30 mouse cellular contexts compared by ENCODE assay signal in the genomic region with DNA sequence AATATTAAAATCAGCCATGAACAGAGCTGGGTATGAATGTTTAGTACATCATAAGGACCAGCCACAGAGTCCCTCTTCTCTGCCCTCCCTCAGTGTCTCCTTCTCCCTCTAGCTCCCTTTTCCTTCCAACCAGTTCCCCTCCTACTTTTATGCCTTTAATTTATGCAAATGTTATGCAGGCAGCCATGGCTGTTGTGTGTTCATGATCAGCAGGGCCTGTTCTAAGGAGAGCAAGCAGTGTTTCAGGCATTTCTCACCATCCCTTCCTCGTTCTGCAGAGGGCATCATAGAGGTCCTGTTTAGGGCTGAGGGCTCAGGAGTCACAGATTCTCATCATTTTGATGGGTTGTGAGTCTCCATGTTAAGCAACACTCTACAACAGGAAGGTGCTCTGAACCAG.
A peak's percentile ranks its signal among the peaks of the same experiment; 100 is the strongest.
DNase-seq lines count a peak whose midpoint lies in the region; ATAC-seq lines count a peak whose summit lies in the region.
"Had no signal": no experiment of that assay in that cellular context is flagged by ENCODE, and none has a peak within 500 bp of the region (broad histone marks: within the 10 kb centered on the region; RNA-seq: fewer than 3 reads in every experiment).

No protein-coding gene starts in this region.

- H3K4me1 ChIP-seq in forebrain, embryonic 12.5 days: no peaks in the 10 kb centered on the region
- H3K4me1 ChIP-seq in forebrain, embryonic 10.5 days: no peaks in the 10 kb centered on the region
- H3K4me1 ChIP-seq in midbrain, embryonic 12.5 days: no peaks in the 10 kb centered on the region
- H3K4me1 ChIP-seq in midbrain, embryonic 16.5 days (ENCODE audit: control insufficient read depth, insufficient read depth, low read length): no peaks in the 10 kb centered on the region
- no peaks in the 10 kb centered on the region for H3K4me1 ChIP-seq in forebrain, embryonic 15.5 days
- H3K4me1 ChIP-seq: embryonic facial prominence, embryonic 12.5 days; heart, embryonic 10.5 days; heart, embryonic 15.5 days; intestine, embryonic 15.5 days; liver, embryonic 15.5 days had no signal

- H3K4me2 ChIP-seq in forebrain, embryonic 12.5 days: no peak overlapping the region
- no peak overlapping the region for H3K4me2 ChIP-seq in midbrain, embryonic 12.5 days (replicated peaks)
- no peak overlapping the region for H3K4me2 ChIP-seq in midbrain, embryonic 16.5 days (ENCODE audit: low read length)
- no peak overlapping the region for H3K4me2 ChIP-seq in forebrain, embryonic 15.5 days (replicated peaks)
- H3K4me2 ChIP-seq: embryonic facial prominence, embryonic 12.5 days; heart, embryonic 15.5 days; hindbrain, embryonic 15.5 days; intestine, embryonic 15.5 days; limb, embryonic 12.5 days; liver, embryonic 15.5 days; lung, embryonic 14.5 days had no signal

- H3K36me3 ChIP-seq in forebrain, embryonic 12.5 days (replicated peaks): no peaks in the 10 kb centered on the region
- no peaks in the 10 kb centered on the region for H3K36me3 ChIP-seq in forebrain, embryonic 10.5 days (replicated peaks)
- H3K36me3 ChIP-seq in midbrain, embryonic 12.5 days: no peaks in the 10 kb centered on the region
- H3K36me3 ChIP-seq in midbrain, embryonic 16.5 days (ENCODE audit: control insufficient read depth, insufficient read depth, low read length): no peaks in the 10 kb centered on the region
- H3K36me3 ChIP-seq in forebrain, embryonic 15.5 days: no peaks in the 10 kb centered on the region
- H3K36me3 ChIP-seq: embryonic facial prominence, embryonic 12.5 days; heart, embryonic 10.5 days; heart, embryonic 15.5 days; hindbrain, embryonic 15.5 days; intestine, embryonic 15.5 days; limb, embryonic 12.5 days; liver, embryonic 15.5 days had no signal

- H3K27ac ChIP-seq in forebrain, embryonic 12.5 days: no peak overlapping the region
- no peak overlapping the region for H3K27ac ChIP-seq in forebrain, embryonic 10.5 days
- H3K27ac ChIP-seq in midbrain, embryonic 12.5 days (replicated peaks): no peak overlapping the region
- no peak overlapping the region for H3K27ac ChIP-seq in midbrain, embryonic 16.5 days (ENCODE audit: low read length)
- no peak overlapping the region for H3K27ac ChIP-seq in forebrain, embryonic 15.5 days (replicated peaks)
- H3K27ac ChIP-seq: embryonic facial prominence, embryonic 12.5 days; heart, embryonic 10.5 days; heart, embryonic 15.5 days; hindbrain, embryonic 15.5 days; intestine, embryonic 15.5 days; layer of hippocampus, adult 2 months; left cerebral cortex, adult 2 months; limb, embryonic 12.5 days; liver, embryonic 15.5 days had no signal

- DNase-seq in forebrain, embryonic 10.5 days (ENCODE audit: extremely low spot score, low spot score): no peak
- DNase-seq in 416B (ENCODE audit: low read depth): peak; percentile 5
- DNase-seq in adrenal gland, postnatal 25 days: no peak
- DNase-seq: adrenal gland, postnatal 14 days; cerebellum, adult 11-12 months; cerebellum, adult 9-11 months; embryo, embryonic 11 days; gastrocnemius, postnatal 25 days; heart, adult 11 months; kidney, adult 2 months; kidney, postnatal 36 days; lung, embryonic 14.5 days; lung, postnatal 14 days; right cerebral cortex, adult 18-20 months; spleen, adult 18-20 months; thymus, postnatal 25 days had no signal

- peak; percentile 84 for ATAC-seq in forebrain, embryonic 12.5 days (ENCODE audit: low FRiP score)
- peak; percentile 89 for ATAC-seq in midbrain, embryonic 12.5 days (ENCODE audit: low FRiP score, low read depth)
- no peak for ATAC-seq in midbrain, embryonic 16.5 days
- ATAC-seq in forebrain, embryonic 15.5 days (replicated peaks): peak; percentile 65; the same call in 1 of the 2 replicates
- ATAC-seq: intestine, embryonic 15.5 days had no signal

- no peak overlapping the region for H3K9ac ChIP-seq in forebrain, embryonic 12.5 days
- no peak overlapping the region for H3K9ac ChIP-seq in midbrain, embryonic 12.5 days (replicated peaks)
- H3K9ac ChIP-seq in midbrain, embryonic 16.5 days (ENCODE audit: low read depth, low read length): no peak overlapping the region
- H3K9ac ChIP-seq in forebrain, embryonic 15.5 days (replicated peaks): no peak overlapping the region
- H3K9ac ChIP-seq: embryonic facial prominence, embryonic 12.5 days; heart, embryonic 15.5 days; hindbrain, embryonic 15.5 days; intestine, embryonic 15.5 days; limb, embryonic 12.5 days; liver, embryonic 15.5 days; lung, embryonic 14.5 days had no signal

- H3K4me3 ChIP-seq in forebrain, embryonic 12.5 days (replicated peaks): no peak overlapping the region
- no peak overlapping the region for H3K4me3 ChIP-seq in forebrain, embryonic 10.5 days
- H3K4me3 ChIP-seq in midbrain, embryonic 12.5 days: no peak overlapping the region
- H3K4me3 ChIP-seq in midbrain, embryonic 16.5 days (ENCODE audit: low read depth, low read length): no peak overlapping the region
- H3K4me3 ChIP-seq in forebrain, embryonic 15.5 days: no peak overlapping the region
- H3K4me3 ChIP-seq: embryonic facial prominence, embryonic 12.5 days; heart, embryonic 10.5 days; heart, embryonic 15.5 days; hindbrain, embryonic 15.5 days; intestine, embryonic 15.5 days; layer of hippocampus, adult 2 months; left cerebral cortex, adult 2 months; limb, embryonic 12.5 days; liver, embryonic 15.5 days; myocyte had no signal

- no peaks in the 10 kb centered on the region for H3K9me3 ChIP-seq in forebrain, embryonic 12.5 days
- H3K9me3 ChIP-seq in forebrain, embryonic 10.5 days: no peaks in the 10 kb centered on the region
- H3K9me3 ChIP-seq in midbrain, embryonic 12.5 days: no peaks in the 10 kb centered on the region
- no peaks in the 10 kb centered on the region for H3K9me3 ChIP-seq in midbrain, embryonic 16.5 days (replicated peaks; ENCODE audit: control insufficient read depth, low read length, poor library complexity, severe bottlenecking)
- H3K9me3 ChIP-seq in forebrain, embryonic 15.5 days: no peaks in the 10 kb centered on the region
- H3K9me3 ChIP-seq: embryonic facial prominence, embryonic 12.5 days; heart, embryonic 10.5 days; heart, embryonic 15.5 days; hindbrain, embryonic 15.5 days; intestine, embryonic 15.5 days; limb, embryonic 12.5 days; liver, embryonic 15.5 days had no signal

- 48% methylated on average over 1 of the region's 1 CpGs for WGBS in forebrain, embryonic 12.5 days
- WGBS in forebrain, embryonic 10.5 days: 61% methylated on average over 1 of the region's 1 CpGs
- 54% methylated on average over 1 of the region's 1 CpGs for WGBS in midbrain, embryonic 12.5 days
- WGBS in midbrain, embryonic 16.5 days: 37% methylated on average over 1 of the region's 1 CpGs
- 34% methylated on average over 1 of the region's 1 CpGs for WGBS in forebrain, embryonic 15.5 days

- no peaks in the 10 kb centered on the region for H3K27me3 ChIP-seq in forebrain, embryonic 12.5 days
- H3K27me3 ChIP-seq in forebrain, embryonic 10.5 days (ENCODE audit: poor library complexity, severe bottlenecking): no peaks in the 10 kb centered on the region
- H3K27me3 ChIP-seq in midbrain, embryonic 12.5 days: no peaks in the 10 kb centered on the region
- H3K27me3 ChIP-seq in midbrain, embryonic 16.5 days (ENCODE audit: control insufficient read depth, insufficient read depth, low read depth, low read length): no peaks in the 10 kb centered on the region
- H3K27me3 ChIP-seq in forebrain, embryonic 15.5 days: no peaks in the 10 kb centered on the region
- H3K27me3 ChIP-seq: embryonic facial prominence, embryonic 12.5 days; heart, embryonic 15.5 days; hindbrain, embryonic 15.5 days; intestine, embryonic 15.5 days; limb, embryonic 12.5 days; liver, embryonic 15.5 days had no signal
